Mouse (Mus musculus) heart, embryonic 15.5 days (tissue): ENCODE data around the gene Lclat1. TPM values are rescaled to one million over a fixed set of nuclear protein-coding genes. Genes with fewer than 3 reads are reported as not detected.

Experiments used
- ATAC-seq: fragments of 200-750 bp; cut with Nextera tagmentation; replicated peaks from 2 replicates; pipeline ENCODE4 v1.8.0; 2017; ENCODE audit warnings: low read depth, moderate TSS enrichment; ENCODE audit not compliant: insufficient number of reproducible peaks, insufficient read depth, low FRiP score
- H3K27ac ChIP-seq: fragments of 300-500 bp; sonication (generic); 2 replicates; pipeline ENCODE4 v1.5.1; 2015; ENCODE audit warnings: mild to moderate bottlenecking, inconsistent platforms
- H3K27me3 ChIP-seq: fragments of 300-500 bp; sonication (generic); 2 replicates; pipeline ENCODE4 v1.6.1; 2015; ENCODE audit warnings: inconsistent platforms
- H3K36me3 ChIP-seq: fragments of 300-500 bp; sonication (generic); 2 replicates; pipeline ENCODE4 v1.6.1; 2015; ENCODE audit warnings: mild to moderate bottlenecking, inconsistent platforms
- H3K4me1 ChIP-seq: fragments of 300-500 bp; sonication (generic); replicated peaks from 2 replicates; pipeline ENCODE4 v1.6.1; 2015; ENCODE audit warnings: inconsistent platforms
- H3K4me2 ChIP-seq: fragments of 300-500 bp; sonication (generic); 2 replicates; pipeline ENCODE4 v1.6.1; 2015; ENCODE audit warnings: inconsistent platforms, mild to moderate bottlenecking, moderate library complexity
- H3K4me3 ChIP-seq: fragments of 300-500 bp; sonication (generic); 2 replicates; pipeline ENCODE4 v1.5.1; 2015; ENCODE audit warnings: mild to moderate bottlenecking, inconsistent platforms
- H3K9ac ChIP-seq: fragments of 300-500 bp; sonication (generic); 2 replicates; pipeline ENCODE4 v1.6.1; 2015; ENCODE audit warnings: mild to moderate bottlenecking, inconsistent platforms
- H3K9me3 ChIP-seq: fragments of 300-500 bp; sonication (generic); replicated peaks from 2 replicates; pipeline ENCODE4 v1.6.1; 2016; ENCODE audit warnings: inconsistent platforms
- WGBS: fragments of 180-500 bp; shearing (Covaris S2); methylation state at CpG from one replicate; pipeline ENCODE4 v1.1.7; 2015; ENCODE audit warnings: mixed read lengths; 5-methylcytosine and 5-hydroxymethylcytosine counted together
- polyA plus RNA-seq: library from polyadenylated mRNA; unstranded; fragments of >200 nt; fragmentation: Nextera tagmentation; extraction: Ambion mirVana; gene quantifications from 2 replicates; pipeline ENCODE4 v1.2.1, GENCODE M21; 2015

The Lclat1 gene
- polyA plus RNA-seq: 35.9 and 36.3 TPM in 2 replicates

DNA sequence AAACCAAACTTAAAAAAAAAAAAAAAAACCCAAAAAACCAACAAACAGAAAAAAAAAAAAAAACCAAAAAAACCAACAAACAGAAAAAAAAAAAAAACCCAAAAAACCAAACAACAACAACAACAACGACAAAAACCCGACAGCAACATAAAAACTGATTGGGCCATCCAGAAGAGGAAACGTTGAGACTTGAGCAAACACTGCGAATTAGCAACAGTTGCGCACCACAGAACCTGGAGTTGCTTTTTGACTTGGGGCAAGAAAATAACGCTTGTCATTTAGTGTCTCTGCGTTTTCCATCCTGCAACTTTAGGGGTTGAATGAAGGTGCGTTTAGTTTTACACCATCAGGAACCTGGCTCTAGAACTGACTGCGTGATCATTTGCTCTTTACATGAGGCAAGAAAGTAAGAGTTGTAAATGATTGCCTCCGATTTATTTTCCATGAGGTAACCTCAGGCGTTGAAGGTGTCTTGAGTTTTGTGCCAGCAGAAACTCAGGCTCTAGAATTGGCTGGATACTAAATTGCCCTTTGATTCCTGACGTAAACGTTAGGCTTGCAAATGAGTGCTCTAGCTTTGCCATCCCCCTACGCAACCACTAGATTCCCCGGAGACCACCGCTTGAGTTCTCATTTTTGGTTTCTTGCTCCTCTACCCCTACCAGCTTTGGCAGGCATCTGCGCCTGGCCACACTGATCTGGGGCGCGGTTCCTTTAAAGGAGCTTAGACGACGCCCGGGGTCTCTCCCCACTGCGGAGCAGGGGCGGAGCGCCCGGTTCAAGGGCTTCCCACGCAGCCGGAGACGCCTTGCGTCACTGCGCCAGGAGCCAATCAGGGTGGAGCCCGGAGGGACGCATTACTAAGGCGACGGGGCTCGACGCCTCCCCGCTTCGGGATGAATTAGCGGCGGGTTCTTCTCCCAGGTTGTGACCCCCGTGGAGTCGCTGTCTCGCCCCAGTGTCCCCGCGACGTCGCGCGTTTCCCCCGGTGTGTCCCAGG is at the start of gene Lclat1:
TSS of gene Lclat1 (plus strand) at position 828 of the 1,000 bp plus-strand sequence.
- H3K4me1 ChIP-seq: peaks cover 21% of the 10 kb centered on the region
- no peaks in the 10 kb centered on the region for H3K27me3 ChIP-seq
- WGBS: 6% methylated on average over 51 of the region's 51 CpGs
- no peaks in the 10 kb centered on the region for H3K9me3 ChIP-seq
- ATAC-seq: peak; percentile 99
- no peaks in the 10 kb centered on the region for H3K36me3 ChIP-seq
- H3K4me3 ChIP-seq: peak within 1 kb of the TSS; percentile 81
- H3K27ac ChIP-seq: peak within 1 kb of the TSS; percentile 80
- H3K4me2 ChIP-seq: peak within 1 kb of the TSS; percentile 80
- peak within 1 kb of the TSS; percentile 88 for H3K9ac ChIP-seq

- no peak overlapping the region for H3K9ac ChIP-seq
- ATAC-seq: no peak
- H3K4me1 ChIP-seq: peaks cover 19% of the 10 kb centered on the region
- H3K27ac ChIP-seq: peak overlapping the region; percentile 38; the same call in 1 of the 2 replicates
- no peaks in the 10 kb centered on the region for H3K9me3 ChIP-seq
- no peaks in the 10 kb centered on the region for H3K36me3 ChIP-seq
- no peaks in the 10 kb centered on the region for H3K27me3 ChIP-seq
- no peak overlapping the region for H3K4me3 ChIP-seq
- 43% methylated on average over 5 of the region's 5 CpGs for WGBS
- no peak overlapping the region for H3K4me2 ChIP-seq
Observed at GRCm38 (mm10) chr17:73058319-73058718, 49.5 kb upstream of the Lclat1 start.

DNA sequence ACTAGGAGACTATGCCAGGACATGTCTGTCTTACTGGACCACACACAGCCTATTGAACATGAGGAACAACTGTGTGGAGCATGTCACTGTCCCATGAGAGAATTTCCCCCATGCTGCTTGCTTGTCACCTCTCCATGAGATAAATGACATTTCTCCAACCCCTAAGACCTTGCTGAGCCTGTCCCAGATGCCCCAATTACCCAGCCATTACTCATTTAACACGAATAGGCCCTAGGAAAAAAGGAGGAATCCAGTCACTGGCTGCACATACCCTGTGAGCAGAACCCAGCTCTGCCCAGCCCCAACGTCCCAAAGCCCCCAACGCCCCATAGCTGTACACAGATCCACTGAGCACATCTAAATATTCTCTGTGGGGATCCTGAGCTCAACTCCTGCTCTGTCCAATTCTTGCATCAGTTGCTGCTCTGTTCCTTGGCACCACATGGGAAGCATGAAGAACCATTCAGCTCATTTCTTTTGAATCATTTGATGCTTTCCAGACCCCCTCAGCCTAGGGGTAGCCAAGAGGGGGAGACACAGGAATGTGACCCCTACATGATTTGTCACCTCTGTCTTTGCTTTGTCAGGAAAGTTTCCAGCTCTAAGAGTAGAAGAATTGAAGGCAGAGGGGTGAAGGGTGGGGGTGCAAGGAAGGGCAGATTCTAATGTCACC is 47.4 kb upstream of the Lclat1 start:
- Histone ChIP-seq H3K4me1 (peaks cover 16% of the 10 kb centered on the region), H3K9me3 (no peaks in the 10 kb centered on the region), H3K4me3 (no peak overlapping the region), H3K27me3 (no peaks in the 10 kb centered on the region), H3K36me3 (no peaks in the 10 kb centered on the region), H3K27ac (no peak overlapping the region), H3K4me2 (no peak overlapping the region), H3K9ac (no peak overlapping the region)
- WGBS: 62% methylated on average over 3 of the region's 3 CpGs
- ATAC-seq: peak; percentile 35; the same call in 1 of the 2 replicates

GRCm38 (mm10) chr17:73060897-73061252 is 46.9 kb upstream of the Lclat1 start:
- Histone ChIP-seq H3K9me3 (no peaks in the 10 kb centered on the region), H3K27ac (no peak overlapping the region), H3K4me1 (peaks cover 22% of the 10 kb centered on the region), H3K4me2 (no peak overlapping the region), H3K4me3 (no peak overlapping the region), H3K9ac (no peak overlapping the region), H3K27me3 (no peaks in the 10 kb centered on the region), H3K36me3 (no peaks in the 10 kb centered on the region)
- no peak for ATAC-seq
- WGBS: 68% methylated on average over 8 of the region's 8 CpGs

DNA sequence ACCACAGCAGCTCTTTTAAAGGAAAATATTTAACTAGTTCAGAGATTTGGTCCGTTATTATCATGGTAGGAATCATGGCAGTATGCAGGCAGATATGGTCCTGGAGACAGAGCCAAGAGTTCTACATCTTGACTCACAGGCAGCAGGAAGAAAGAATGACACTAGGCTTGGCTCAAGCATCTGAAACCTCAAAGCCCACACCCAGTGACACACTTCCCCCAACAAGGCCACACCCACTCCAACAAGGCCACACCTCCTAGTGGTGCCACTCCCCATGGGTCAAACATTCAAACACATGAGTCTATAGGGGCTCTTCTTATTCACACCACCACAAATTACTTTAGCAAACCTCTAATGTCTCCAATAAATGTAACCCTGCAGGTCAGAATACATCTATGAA is 45.1 kb upstream of the Lclat1 start:
- no peaks in the 10 kb centered on the region for H3K27me3 ChIP-seq
- no peak overlapping the region for H3K4me2 ChIP-seq
- H3K4me3 ChIP-seq: no peak overlapping the region
- no peak for ATAC-seq
- peaks cover 40% of the 10 kb centered on the region for H3K4me1 ChIP-seq
- no peaks in the 10 kb centered on the region for H3K36me3 ChIP-seq
- H3K9ac ChIP-seq: no peak overlapping the region
- no peak overlapping the region for H3K27ac ChIP-seq
- H3K9me3 ChIP-seq: no peaks in the 10 kb centered on the region
- 73% methylated on average over 1 of the region's 1 CpGs for WGBS

DNA sequence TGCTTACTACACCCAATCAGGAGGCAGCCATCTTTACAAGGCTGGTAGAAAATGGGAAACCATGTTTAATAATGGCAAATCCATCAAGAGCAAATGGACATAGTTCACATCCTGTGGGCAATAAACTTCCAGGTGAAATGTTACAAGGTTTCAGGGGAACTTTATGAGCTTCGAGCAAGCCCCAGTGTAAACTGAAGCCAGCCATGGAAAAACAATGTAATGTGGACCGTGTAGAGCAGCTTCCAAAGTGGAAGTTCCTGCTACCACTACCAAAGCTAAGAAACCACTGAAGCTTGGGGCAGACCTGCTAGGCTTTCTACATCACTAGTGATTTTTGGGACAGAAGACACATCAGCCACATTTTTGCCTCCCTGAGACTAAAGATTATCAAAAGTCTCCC is 44.5 kb upstream of the Lclat1 start:
- no peaks in the 10 kb centered on the region for H3K9me3 ChIP-seq
- no peaks in the 10 kb centered on the region for H3K36me3 ChIP-seq
- WGBS: 75% methylated on average over 2 of the region's 2 CpGs
- H3K4me2 ChIP-seq: no peak overlapping the region
- H3K27me3 ChIP-seq: no peaks in the 10 kb centered on the region
- no peak for ATAC-seq
- H3K4me3 ChIP-seq: no peak overlapping the region
- H3K4me1 ChIP-seq: peaks cover 43% of the 10 kb centered on the region
- H3K9ac ChIP-seq: no peak overlapping the region
- H3K27ac ChIP-seq: no peak overlapping the region

- 77% methylated on average over 1 of the region's 1 CpGs for WGBS
- no peak overlapping the region for H3K4me2 ChIP-seq
- H3K9ac ChIP-seq: no peak overlapping the region
- H3K4me1 ChIP-seq: peaks cover 44% of the 10 kb centered on the region
- no peak for ATAC-seq
- no peak overlapping the region for H3K4me3 ChIP-seq
- H3K27me3 ChIP-seq: no peaks in the 10 kb centered on the region
- no peaks in the 10 kb centered on the region for H3K9me3 ChIP-seq
- H3K27ac ChIP-seq: no peak overlapping the region
- H3K36me3 ChIP-seq: no peaks in the 10 kb centered on the region
Observed at GRCm38 (mm10) chr17:73063781-73064180, 44.0 kb upstream of the Lclat1 start.

DNA sequence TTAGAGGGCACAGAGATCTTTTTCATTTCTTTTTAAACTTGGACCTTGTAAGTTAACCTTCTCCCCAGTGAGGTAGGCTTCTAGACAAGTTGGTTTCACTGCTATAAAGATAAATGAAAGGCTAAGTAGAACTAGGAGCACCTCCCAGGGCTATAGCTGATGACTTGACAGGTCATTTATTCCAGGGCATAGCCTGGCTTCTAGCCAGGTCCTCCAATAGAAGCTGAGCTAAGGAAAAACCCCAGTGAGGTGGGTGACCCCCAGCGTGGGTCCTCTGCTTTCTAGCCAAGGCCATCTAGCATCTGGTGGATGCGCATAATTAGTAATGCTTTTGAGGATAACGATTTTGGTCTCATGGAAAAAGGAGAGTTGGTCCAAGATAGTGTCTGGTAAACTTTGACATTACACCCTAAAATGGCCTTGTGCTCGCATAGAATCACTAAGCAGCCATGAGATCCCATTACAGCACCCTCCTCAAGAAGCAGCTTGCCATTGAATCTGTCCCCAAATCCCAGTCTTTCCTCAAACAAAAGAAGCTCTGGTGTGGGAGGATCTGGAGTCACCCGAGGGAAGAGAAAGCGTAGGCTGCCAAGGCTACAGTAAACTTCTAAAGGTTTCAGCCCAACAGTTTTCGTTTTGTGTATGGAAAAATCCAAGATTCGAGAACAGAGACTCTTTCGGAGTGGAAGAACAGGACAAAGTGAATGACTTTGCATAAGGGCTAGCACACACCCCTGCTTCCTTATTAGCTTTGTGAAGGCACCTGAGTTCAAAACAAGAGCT is 41.2 kb upstream of the Lclat1 start:
- H3K4me1 ChIP-seq: peaks cover 52% of the 10 kb centered on the region
- no peaks in the 10 kb centered on the region for H3K27me3 ChIP-seq
- WGBS: 73% methylated on average over 9 of the region's 9 CpGs
- H3K27ac ChIP-seq: peak overlapping the region; percentile 94
- H3K4me3 ChIP-seq: no peak overlapping the region
- H3K36me3 ChIP-seq: no peaks in the 10 kb centered on the region
- H3K4me2 ChIP-seq: no peak overlapping the region
- no peak for ATAC-seq
- H3K9me3 ChIP-seq: no peaks in the 10 kb centered on the region
- H3K9ac ChIP-seq: no peak overlapping the region

GRCm38 (mm10) chr17:73067423-73067822 is 40.4 kb upstream of the Lclat1 start:
- 0 out of 2 replicates have a peak overlapping the region, but pooled peaks have one; percentile 8 for H3K4me2 ChIP-seq
- WGBS: 6% methylated on average over 11 of the region's 11 CpGs

DNA sequence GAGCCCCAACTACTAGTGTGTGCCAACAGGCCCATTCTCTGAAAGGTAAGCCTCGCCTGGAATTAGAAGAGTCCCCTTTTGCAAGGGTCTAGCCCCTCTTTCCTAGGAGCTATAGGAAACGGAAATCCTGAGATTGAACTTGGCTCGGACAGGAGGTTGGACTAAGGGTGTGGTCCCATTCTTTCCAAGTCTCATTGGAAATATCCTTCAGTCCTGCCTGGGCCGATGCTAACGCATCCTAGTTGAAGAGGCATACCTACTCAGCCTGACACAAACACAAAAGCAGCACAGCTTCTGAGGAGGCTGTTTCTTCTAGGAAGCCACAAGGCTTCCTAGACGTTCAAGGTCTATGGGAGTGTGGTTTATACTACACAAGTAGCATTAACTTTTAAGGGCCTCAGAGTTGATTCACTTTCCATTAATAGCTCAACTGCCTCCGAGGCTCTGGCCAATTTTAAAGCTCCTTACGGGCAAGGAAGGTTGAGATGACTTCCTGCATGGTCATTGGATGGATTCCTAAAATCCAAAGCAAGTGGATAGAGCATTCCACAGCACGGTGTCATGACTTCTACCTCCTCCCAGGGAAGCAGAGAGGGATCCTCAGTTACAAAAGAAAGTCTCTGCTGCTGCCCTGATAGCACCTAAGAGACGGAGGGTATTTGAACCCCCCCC is 39.3 kb upstream of the Lclat1 start:
- 0 out of 2 replicates have a peak overlapping the region, but pooled peaks have one; percentile 16 for H3K9ac ChIP-seq
- H3K36me3 ChIP-seq: no peaks in the 10 kb centered on the region
- no peak overlapping the region for H3K4me2 ChIP-seq
- H3K27ac ChIP-seq: peak overlapping the region; percentile 94
- no peaks in the 10 kb centered on the region for H3K9me3 ChIP-seq
- H3K4me3 ChIP-seq: no peak overlapping the region
- no peak for ATAC-seq
- WGBS: 42% methylated on average over 10 of the region's 10 CpGs
- no peaks in the 10 kb centered on the region for H3K27me3 ChIP-seq
- peaks cover 69% of the 10 kb centered on the region for H3K4me1 ChIP-seq

More at GRCm38 (mm10) chr17:73067423-73067822, 40.4 kb upstream of the Lclat1 start:
- Histone ChIP-seq H3K9me3 (no peaks in the 10 kb centered on the region), H3K4me3 (no peak overlapping the region), H3K9ac (0 out of 2 replicates have a peak overlapping the region, but pooled peaks have one; percentile 20), H3K27ac (peak overlapping the region; percentile 94), H3K36me3 (no peaks in the 10 kb centered on the region), H3K4me1 (peaks cover 60% of the 10 kb centered on the region), H3K27me3 (no peaks in the 10 kb centered on the region)
- peak; percentile 27; the same call in 1 of the 2 replicates for ATAC-seq
